Mouse (Mus musculus) heart, adult 2 months (tissue): Measurements from ENCODE around the gene Gm49337. TPM values are rescaled to one million over a fixed set of nuclear protein-coding genes. Genes with fewer than 3 reads are reported as not detected.

Experiments
- DNase-seq, 2 experiments: peaks; one replicate each; pipeline ENCODE4 v3.0.0; 2021
- H3K27ac ChIP-seq: fragments of 200-600 bp; 2 replicates; pipeline ENCODE4 v1.8.1; 2022
- H3K27me3 ChIP-seq: fragments of 200-500 bp; 2 replicates; pipeline ENCODE4 v1.6.1; 2012; ENCODE audit warnings: mild to moderate bottlenecking, low read length, inconsistent platforms, mixed read lengths; ENCODE audit not compliant: control insufficient read depth, insufficient read depth
- H3K36me3 ChIP-seq: fragments of 200-500 bp; 2 replicates; pipeline ENCODE4 v1.6.1; 2012; ENCODE audit warnings: low read length, inconsistent platforms; ENCODE audit not compliant: control insufficient read depth, insufficient read depth
- H3K4me1 ChIP-seq: fragments of 200-500 bp; 2 replicates; pipeline ENCODE4 v1.6.1; 2011; ENCODE audit warnings: low read length; ENCODE audit not compliant: control insufficient read depth, insufficient read depth
- H3K4me3 ChIP-seq: fragments of 200-600 bp; 2 replicates; pipeline ENCODE4 v1.8.1; 2022
- H3K79me2 ChIP-seq: fragments of 200-500 bp; replicated peaks from 2 replicates; pipeline ENCODE4 v1.6.1; 2012; ENCODE audit warnings: mild to moderate bottlenecking, inconsistent platforms, low read length, moderate library complexity, mixed read lengths; ENCODE audit not compliant: control insufficient read depth, insufficient read depth
- H3K9ac ChIP-seq: fragments of 200-500 bp; 2 replicates; pipeline ENCODE4 v1.6.1; 2012; ENCODE audit warnings: low read depth, mild to moderate bottlenecking, control low read depth, inconsistent platforms, low read length, mixed read lengths
- CTCF ChIP-seq: fragments of 200-600 bp; IDR thresholded peaks from 2 replicates; pipeline ENCODE4 v1.8.1; 2022; ENCODE audit warnings: antibody characterized with exemption, mild to moderate bottlenecking, moderate library complexity
- EP300 ChIP-seq: fragments of 200-500 bp; IDR thresholded peaks from 2 replicates; pipeline ENCODE4 v1.6.1; 2011; ENCODE audit warnings: low read depth, low read length, control low read depth; ENCODE audit not compliant: insufficient read depth
- POLR2A ChIP-seq: fragments of 200-500 bp; IDR thresholded peaks from 2 replicates; pipeline ENCODE4 v1.6.1; 2011; ENCODE audit warnings: mild to moderate bottlenecking, low read depth, low read length, control low read depth; ENCODE audit not compliant: insufficient read depth
- WGBS: fragments of 180-500 bp; shearing (Covaris S2); methylation state at CpG from one replicate; pipeline ENCODE4 v1.1.7; 2018; 5-methylcytosine and 5-hydroxymethylcytosine counted together
- intact Hi-C: fragments of 180-260 bp; cut with DNase I; formaldehyde crosslinking; loops from one replicate; pipeline ENCODE4 v1.15.1; 2025
- polyA plus RNA-seq: library from polyadenylated mRNA; depleted of rRNA; stranded (reverse); fragments of >200 nt; gene quantifications from 2 replicates; pipeline ENCODE4 v1.2.3, GENCODE M21; 2012
- total RNA-seq, 2 experiments: library from RNA; stranded (reverse); gene quantifications; 2 replicates each; pipeline ENCODE4 v1.2.3; 2021

The Gm49337 gene
- total and polyA plus RNA-seq, 3 experiments: 0.16 to 0.37 TPM; not detected in 1

GRCm38 (mm10) chr4:116291561-116291960, 118.4 kb downstream of the Gm49337 start:
- Histone ChIP-seq H3K4me3 (no peak overlapping the region), H3K79me2 (no peaks in the 10 kb centered on the region), H3K9ac (no peak overlapping the region), H3K36me3 (no peaks in the 10 kb centered on the region), H3K27me3 (no peaks in the 10 kb centered on the region), H3K27ac (no peak overlapping the region), H3K4me1 (no peaks in the 10 kb centered on the region)
- no peak for DNase-seq
- intact Hi-C loops: no loop called here
- 89% methylated on average over 6 of the region's 6 CpGs for WGBS
- TF ChIP-seq CTCF (no peak), POLR2A (no peak), EP300 (no peak)

- no peaks in the 10 kb centered on the region for H3K79me2 ChIP-seq
- 82% methylated on average over 12 of the region's 12 CpGs for WGBS
- no peak for DNase-seq
- no peaks in the 10 kb centered on the region for H3K36me3 ChIP-seq
- H3K9ac ChIP-seq: no peak overlapping the region
- H3K4me1 ChIP-seq: no peaks in the 10 kb centered on the region
- no peak overlapping the region for H3K27ac ChIP-seq
- no peaks in the 10 kb centered on the region for H3K27me3 ChIP-seq
- H3K4me3 ChIP-seq: no peak overlapping the region
- no peak for TF ChIP-seq CTCF
- TF ChIP-seq EP300: no peak
- TF ChIP-seq POLR2A: no peak
- intact Hi-C loops: no loop called here
These were observed 120.1 kb downstream of the Gm49337 start for GRCm38 (mm10) chr4:116293296-116293695.

GRCm38 (mm10) chr4:116300878-116301355, 127.7 kb downstream of the Gm49337 start:
- no peak overlapping the region for H3K4me3 ChIP-seq
- H3K27ac ChIP-seq: peak overlapping the region; percentile 60
- intact Hi-C loops: no loop called here
- peaks cover 6% of the 10 kb centered on the region; the same call in 1 of the 2 replicates for H3K36me3 ChIP-seq
- H3K4me1 ChIP-seq: peaks cover 2% of the 10 kb centered on the region
- DNase-seq: no peak
- no peak for TF ChIP-seq CTCF
- WGBS: 31% methylated on average over 4 of the region's 4 CpGs
- H3K9ac ChIP-seq: no peak overlapping the region
- H3K27me3 ChIP-seq: no peaks in the 10 kb centered on the region
- no peaks in the 10 kb centered on the region for H3K79me2 ChIP-seq

DNA sequence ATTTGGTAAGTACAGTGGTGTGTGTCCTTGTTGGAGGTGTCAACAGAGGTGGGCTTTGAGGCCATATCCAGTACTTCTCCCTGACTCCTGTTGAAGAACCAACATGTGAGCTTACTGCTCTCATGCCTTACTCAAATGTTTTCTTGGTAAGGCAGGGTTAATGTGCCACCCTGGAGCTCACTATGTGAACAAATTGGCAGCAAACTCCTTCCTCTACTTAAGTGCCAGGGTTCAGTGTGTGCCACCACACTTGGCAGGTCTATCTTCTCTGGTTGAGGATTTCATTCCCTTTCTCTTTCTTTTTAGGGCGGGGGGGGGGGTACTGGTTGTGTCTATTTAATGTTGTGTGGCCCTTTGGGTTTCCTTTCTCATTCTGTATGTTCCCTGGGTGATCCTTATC, 131.4 kb downstream of the Gm49337 start:
- intact Hi-C loops: no loop called here
- Histone ChIP-seq H3K27me3 (no peaks in the 10 kb centered on the region), H3K36me3 (peaks cover 6% of the 10 kb centered on the region; the same call in 1 of the 2 replicates), H3K9ac (no peak overlapping the region), H3K27ac (no peak overlapping the region), H3K79me2 (no peaks in the 10 kb centered on the region), H3K4me1 (peaks cover 2% of the 10 kb centered on the region), H3K4me3 (no peak overlapping the region)
- no peak for TF ChIP-seq POLR2A
- no peak for TF ChIP-seq EP300
- no peak for TF ChIP-seq CTCF
- DNase-seq: no peak
- WGBS: 6% methylated on average over 1 of the region's 1 CpGs

- DNase-seq: no peak
- no peak overlapping the region for H3K27ac ChIP-seq
- H3K36me3 ChIP-seq: peaks cover 10% of the 10 kb centered on the region
- WGBS: 85% methylated on average over 4 of the region's 4 CpGs
- H3K9ac ChIP-seq: no peak overlapping the region
- H3K27me3 ChIP-seq: no peaks in the 10 kb centered on the region
- H3K4me1 ChIP-seq: peaks cover 5% of the 10 kb centered on the region
- no peak for TF ChIP-seq CTCF
- TF ChIP-seq EP300: no peak
- no peak for TF ChIP-seq POLR2A
- H3K4me3 ChIP-seq: no peak overlapping the region
- intact Hi-C loops: no loop called here
- H3K79me2 ChIP-seq: no peaks in the 10 kb centered on the region
These were observed 144.4 kb downstream of the Gm49337 start for GRCm38 (mm10) chr4:116317575-116317974.

GRCm38 (mm10) chr4:116322127-116322526, 148.9 kb downstream of the Gm49337 start:
- peak; percentile 27 to 51 for DNase-seq
- 17% methylated on average over 6 of the region's 6 CpGs for WGBS
- intact Hi-C loops: no loop called here
- no peak overlapping the region for H3K9ac ChIP-seq
- H3K27ac ChIP-seq: no peak overlapping the region
- TF ChIP-seq CTCF (no peak), POLR2A (0 out of 2 replicates have a peak, but pooled peaks have one; percentile 11)
- H3K4me1 ChIP-seq: peaks cover 5% of the 10 kb centered on the region
- peaks cover 11% of the 10 kb centered on the region for H3K36me3 ChIP-seq
- H3K79me2 ChIP-seq: no peaks in the 10 kb centered on the region
- H3K27me3 ChIP-seq: no peaks in the 10 kb centered on the region
- H3K4me3 ChIP-seq: no peak overlapping the region
